Mouse (Mus musculus): ENCODE measurements around the gene Ern1. TPM values are rescaled to one million over a fixed set of nuclear protein-coding genes. Genes with fewer than 3 reads are reported as not detected.
A peak's percentile ranks its signal among the peaks of the same experiment; 100 is the strongest.
"Not testable (repeated sequence)": the region's sequence is repeated elsewhere in the genome, so short reads cannot be mapped to it uniquely, and the experiment has no call there.

Gene Ern1
- polyA plus RNA-seq, 1 experiment from 2014 or later, result 7.9 TPM

- WGBS, result 91% methylated on average over 3 of the region's 3 CpGs
- H3K27me3 ChIP-seq (ENCODE audit: control insufficient read depth, insufficient read depth, low read length), result no peaks in the 10 kb centered on the region
- no peak for ATAC-seq (replicated peaks; ENCODE audit: low FRiP score)
Measured at GRCm38 (mm10) chr11:106410507-106410906, 77.1 kb downstream of the Ern1 start.

DNA sequence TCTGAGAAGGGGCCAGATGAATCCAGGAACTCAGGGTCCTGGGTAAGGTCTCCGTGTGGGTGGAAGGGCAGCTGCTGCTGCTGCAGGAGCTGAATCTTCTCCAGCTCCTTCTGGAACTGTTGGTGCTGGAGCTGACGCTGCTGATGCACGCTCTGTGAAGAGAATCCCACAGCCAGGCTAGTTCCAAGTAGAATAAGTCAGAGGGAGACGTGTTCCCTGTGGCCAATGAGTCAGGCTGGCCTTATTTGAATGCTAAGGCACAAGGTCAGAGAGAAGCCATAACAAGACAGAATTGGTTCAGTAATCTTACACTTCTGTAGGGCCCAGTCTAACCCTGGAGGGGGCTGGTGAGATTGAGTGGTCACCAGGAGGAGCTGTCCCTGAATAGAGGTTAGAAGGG lies 77.6 kb downstream of the Ern1 start:
- ATAC-seq (replicated peaks; ENCODE audit: low FRiP score) (no peak), DNase-seq (ENCODE audit: low spot score) (no peak)
- Histone ChIP-seq H3K4me1 (replicated peaks; ENCODE audit: control insufficient read depth, insufficient read depth, low read length) (no peaks in the 10 kb centered on the region), H3K4me3 (ENCODE audit: low read depth, low read length) (no peak overlapping the region), H3K9me3 (ENCODE audit: control insufficient read depth, low read length) (no peaks in the 10 kb centered on the region), H3K27me3 (ENCODE audit: control insufficient read depth, insufficient read depth, low read length) (no peaks in the 10 kb centered on the region), H3K9ac (ENCODE audit: low read length) (no peak overlapping the region), H3K36me3 (ENCODE audit: control insufficient read depth, insufficient read depth, low read length) (no peaks in the 10 kb centered on the region; the same call in 1 of the 2 replicates), H3K27ac (ENCODE audit: low read depth, low read length) (no peak overlapping the region), H3K4me2 (ENCODE audit: low read depth, low read length, severe bottlenecking) (no peak overlapping the region)
- WGBS, result 81% methylated on average over 4 of the region's 4 CpGs

More at GRCm38 (mm10) chr11:106410507-106410906, 77.1 kb downstream of the Ern1 start:
- DNase-seq (ENCODE audit: low spot score), result no peak
- H3K9ac ChIP-seq (ENCODE audit: low read length), result no peak overlapping the region
- no peak overlapping the region for H3K27ac ChIP-seq (ENCODE audit: low read depth, low read length)
- no peaks in the 10 kb centered on the region; the same call in 1 of the 2 replicates for H3K36me3 ChIP-seq (ENCODE audit: control insufficient read depth, insufficient read depth, low read length)
- H3K9me3 ChIP-seq (ENCODE audit: control insufficient read depth, low read length), result no peaks in the 10 kb centered on the region
- no peaks in the 10 kb centered on the region for H3K4me1 ChIP-seq (replicated peaks; ENCODE audit: control insufficient read depth, insufficient read depth, low read length)
- H3K4me3 ChIP-seq (ENCODE audit: low read depth, low read length), result no peak overlapping the region
- no peak overlapping the region for H3K4me2 ChIP-seq (ENCODE audit: low read depth, low read length, severe bottlenecking)

DNA sequence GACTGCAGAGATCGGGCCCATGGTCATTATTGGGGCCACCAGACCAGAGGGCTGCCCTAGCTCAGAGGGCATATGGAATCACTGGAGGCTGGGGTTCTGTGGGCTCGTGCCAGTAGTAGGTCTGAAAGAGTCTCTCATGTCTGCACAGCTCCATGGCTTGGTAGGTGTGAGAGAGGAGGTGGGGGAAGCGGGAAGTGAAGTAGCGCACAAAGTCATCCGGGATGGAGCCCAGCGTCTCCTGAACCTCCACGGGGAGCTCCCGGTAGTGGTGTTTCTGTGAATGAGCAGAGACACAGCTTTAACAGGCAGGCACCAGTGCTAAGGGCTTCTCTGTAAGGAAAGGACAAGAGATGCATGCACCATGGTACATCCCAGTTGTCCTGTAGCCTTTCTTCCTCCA lies 89.2 kb downstream of the Ern1 start:
- Histone ChIP-seq H3K27me3 (ENCODE audit: control insufficient read depth, insufficient read depth, low read length) (no peaks in the 10 kb centered on the region), H3K36me3 (ENCODE audit: control insufficient read depth, insufficient read depth, low read length) (no peaks in the 10 kb centered on the region), H3K9me3 (ENCODE audit: control insufficient read depth, low read length) (no peaks in the 10 kb centered on the region), H3K9ac (ENCODE audit: low read length) (no peak overlapping the region), H3K27ac (ENCODE audit: low read depth, low read length) (no peak overlapping the region), H3K4me2 (ENCODE audit: low read depth, low read length, severe bottlenecking) (no peak overlapping the region), H3K4me1 (replicated peaks; ENCODE audit: control insufficient read depth, insufficient read depth, low read length) (no peaks in the 10 kb centered on the region), H3K4me3 (ENCODE audit: low read depth, low read length) (no peak overlapping the region)
- 91% methylated on average over 8 of the region's 8 CpGs for WGBS
- ATAC-seq (replicated peaks; ENCODE audit: low FRiP score) (no peak), DNase-seq (ENCODE audit: low spot score) (no peak)

DNA sequence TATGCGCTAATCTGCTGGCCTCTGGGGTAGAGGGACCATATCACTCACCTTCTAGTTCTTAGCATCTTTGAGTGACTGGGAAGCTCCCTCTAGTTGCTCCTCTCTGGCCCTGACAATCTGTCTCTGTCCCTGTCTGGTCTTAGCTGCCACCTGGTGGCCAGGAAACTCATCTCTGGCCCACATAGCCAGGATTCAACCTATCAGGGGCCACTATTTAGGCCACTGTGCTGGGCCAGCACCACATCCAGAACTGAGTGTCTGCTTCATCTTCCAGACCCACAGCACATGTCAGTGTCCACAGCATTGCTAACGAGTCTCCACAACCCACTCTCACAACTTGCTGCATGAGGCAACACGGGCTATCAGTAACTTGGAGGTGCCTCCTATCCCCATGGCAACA lies 90.0 kb downstream of the Ern1 start:
- DNase-seq (ENCODE audit: low spot score) (no peak), ATAC-seq (replicated peaks; ENCODE audit: low FRiP score) (no peak)
- H3K36me3 ChIP-seq (ENCODE audit: control insufficient read depth, insufficient read depth, low read length), result no peaks in the 10 kb centered on the region
- H3K27me3 ChIP-seq (ENCODE audit: control insufficient read depth, insufficient read depth, low read length), result no peaks in the 10 kb centered on the region
- H3K9ac ChIP-seq (ENCODE audit: low read length), result no peak overlapping the region
- no peaks in the 10 kb centered on the region for H3K4me1 ChIP-seq (replicated peaks; ENCODE audit: control insufficient read depth, insufficient read depth, low read length)
- H3K4me3 ChIP-seq (ENCODE audit: low read depth, low read length), result no peak overlapping the region
- H3K9me3 ChIP-seq (ENCODE audit: control insufficient read depth, low read length), result no peaks in the 10 kb centered on the region
- no peak overlapping the region for H3K27ac ChIP-seq (ENCODE audit: low read depth, low read length)
- WGBS, result 78% methylated on average over 3 of the region's 3 CpGs
- no peak overlapping the region for H3K4me2 ChIP-seq (ENCODE audit: low read depth, low read length, severe bottlenecking)

DNA sequence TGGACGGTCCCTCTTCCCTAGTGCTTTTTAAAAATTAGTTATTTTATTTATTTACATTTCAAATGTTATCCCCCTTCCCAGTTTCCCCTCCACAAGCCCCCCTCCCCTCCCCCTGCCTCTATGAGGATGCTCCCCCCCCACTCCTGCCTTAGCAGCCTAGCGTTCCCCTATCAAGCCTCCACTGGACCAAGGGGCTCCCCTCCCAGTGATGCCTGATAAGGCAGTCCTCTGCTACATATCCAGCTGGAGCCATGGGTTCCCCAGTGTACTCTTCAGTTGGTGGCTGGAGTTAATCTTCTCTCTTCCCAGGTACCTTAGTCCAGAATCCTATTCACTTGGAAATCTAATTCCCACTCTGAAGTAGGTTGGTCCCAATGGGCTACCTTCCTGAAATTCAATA lies 93.6 kb downstream of the Ern1 start:
- H3K27me3 ChIP-seq (ENCODE audit: control insufficient read depth, insufficient read depth, low read length); ATAC-seq (replicated peaks; ENCODE audit: low FRiP score); H3K4me1 ChIP-seq (replicated peaks; ENCODE audit: control insufficient read depth, insufficient read depth, low read length); H3K36me3 ChIP-seq (ENCODE audit: control insufficient read depth, insufficient read depth, low read length); H3K4me3 ChIP-seq (ENCODE audit: low read depth, low read length); H3K9ac ChIP-seq (ENCODE audit: low read length); DNase-seq (ENCODE audit: low spot score); H3K27ac ChIP-seq (ENCODE audit: low read depth, low read length); H3K4me2 ChIP-seq (ENCODE audit: low read depth, low read length, severe bottlenecking); H3K9me3 ChIP-seq (ENCODE audit: control insufficient read depth, low read length): not testable (repeated sequence)
- WGBS, result 97% methylated on average over 2 of the region's 2 CpGs

- H3K36me3 ChIP-seq (ENCODE audit: control insufficient read depth, insufficient read depth, low read length), result no peaks in the 10 kb centered on the region
- 72% methylated on average over 4 of the region's 4 CpGs for WGBS
- ATAC-seq (replicated peaks; ENCODE audit: low FRiP score), result no peak
- H3K9me3 ChIP-seq (ENCODE audit: control insufficient read depth, low read length), result no peaks in the 10 kb centered on the region
- no peak overlapping the region for H3K4me3 ChIP-seq (ENCODE audit: low read depth, low read length)
- no peak overlapping the region for H3K9ac ChIP-seq (ENCODE audit: low read length)
- no peaks in the 10 kb centered on the region for H3K27me3 ChIP-seq (ENCODE audit: control insufficient read depth, insufficient read depth, low read length)
- no peaks in the 10 kb centered on the region for H3K4me1 ChIP-seq (replicated peaks; ENCODE audit: control insufficient read depth, insufficient read depth, low read length)
- H3K4me2 ChIP-seq (ENCODE audit: low read depth, low read length, severe bottlenecking), result no peak overlapping the region
- H3K27ac ChIP-seq (ENCODE audit: low read depth, low read length), result no peak overlapping the region
- no peak for DNase-seq (ENCODE audit: low spot score)
Measured at GRCm38 (mm10) chr11:106393331-106393616, 94.4 kb downstream of the Ern1 start.

GRCm38 (mm10) chr11:106392597-106393330 lies 94.9 kb downstream of the Ern1 start:
- H3K36me3 ChIP-seq (ENCODE audit: control insufficient read depth, insufficient read depth, low read length), result no peaks in the 10 kb centered on the region

DNA sequence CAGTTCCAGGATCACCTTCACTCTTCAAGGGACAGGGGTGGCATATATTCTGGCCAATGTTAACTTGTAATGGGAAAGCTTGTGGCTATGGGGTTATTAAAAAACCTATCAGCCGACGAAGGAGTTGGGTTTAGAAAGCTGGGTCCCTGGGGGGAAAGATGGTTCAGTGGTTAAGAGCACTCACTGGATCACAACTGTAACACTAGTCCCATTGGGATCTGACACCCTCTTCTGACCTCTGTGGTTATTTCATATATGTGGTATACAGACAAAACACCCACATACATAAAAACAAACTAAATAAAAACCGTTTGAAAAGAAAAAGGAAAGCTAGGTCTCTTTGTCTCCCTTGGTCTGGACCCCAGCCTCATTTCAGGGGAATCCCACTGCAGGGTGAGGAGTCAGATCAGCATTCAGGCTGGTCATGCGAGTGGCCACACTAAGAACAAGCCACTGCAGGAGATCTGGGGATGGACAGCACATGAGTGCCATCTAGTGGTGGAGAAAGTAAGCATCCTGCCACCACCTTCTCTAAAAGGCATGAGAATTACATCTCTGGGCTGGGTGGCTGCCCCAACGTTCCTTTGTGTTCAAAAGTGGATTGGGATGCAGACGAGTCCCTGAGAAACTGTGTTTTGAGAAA lies 96.0 kb downstream of the Ern1 start:
- WGBS, result 32% methylated on average over 6 of the region's 6 CpGs
- no peak for ATAC-seq (replicated peaks; ENCODE audit: low FRiP score)
- Histone ChIP-seq H3K27ac (ENCODE audit: low read depth, low read length) (no peak overlapping the region), H3K9me3 (ENCODE audit: control insufficient read depth, low read length) (no peaks in the 10 kb centered on the region), H3K4me2 (ENCODE audit: low read depth, low read length, severe bottlenecking) (no peak overlapping the region), H3K9ac (ENCODE audit: low read length) (no peak overlapping the region), H3K4me1 (replicated peaks; ENCODE audit: control insufficient read depth, insufficient read depth, low read length) (no peaks in the 10 kb centered on the region), H3K4me3 (ENCODE audit: low read depth, low read length) (no peak overlapping the region), H3K27me3 (ENCODE audit: control insufficient read depth, insufficient read depth, low read length) (no peaks in the 10 kb centered on the region), H3K36me3 (ENCODE audit: control insufficient read depth, insufficient read depth, low read length) (no peaks in the 10 kb centered on the region)
- peak; percentile 81 for DNase-seq (ENCODE audit: low spot score)

More at GRCm38 (mm10) chr11:106392597-106393330, 94.9 kb downstream of the Ern1 start:
- Histone ChIP-seq H3K4me2 (ENCODE audit: low read depth, low read length, severe bottlenecking) (no peak overlapping the region), H3K9me3 (ENCODE audit: control insufficient read depth, low read length) (no peaks in the 10 kb centered on the region), H3K27ac (ENCODE audit: low read depth, low read length) (no peak overlapping the region), H3K9ac (ENCODE audit: low read length) (no peak overlapping the region), H3K4me1 (replicated peaks; ENCODE audit: control insufficient read depth, insufficient read depth, low read length) (no peaks in the 10 kb centered on the region), H3K4me3 (ENCODE audit: low read depth, low read length) (no peak overlapping the region), H3K27me3 (ENCODE audit: control insufficient read depth, insufficient read depth, low read length) (no peaks in the 10 kb centered on the region)
- no peak for ATAC-seq (replicated peaks; ENCODE audit: low FRiP score)
- 76% methylated on average over 7 of the region's 7 CpGs for WGBS
- DNase-seq (ENCODE audit: low spot score), result no peak

DNA sequence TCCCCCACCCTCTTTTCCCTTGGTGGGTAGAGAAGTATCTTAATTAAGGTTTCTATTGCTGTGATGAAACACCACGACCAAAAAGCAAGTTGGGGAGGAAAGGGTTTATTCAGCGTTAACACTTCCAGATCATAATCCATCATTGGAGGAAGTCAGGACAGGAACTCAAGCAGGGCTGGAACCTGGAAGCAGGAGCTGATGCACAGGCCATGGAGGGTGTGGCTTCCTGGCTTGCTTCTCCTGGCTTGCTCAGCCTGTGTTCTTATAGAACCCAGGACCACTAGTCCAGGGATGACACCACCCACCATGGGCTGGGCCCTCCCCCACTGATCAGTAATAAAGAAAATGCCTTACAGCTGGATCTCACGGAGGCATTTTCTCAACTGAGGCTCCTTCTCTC lies 96.9 kb downstream of the Ern1 start:
- ATAC-seq (replicated peaks; ENCODE audit: low FRiP score), result no peak

More for the DNA sequence above, 96.9 kb downstream of the Ern1 start:
- H3K27me3 ChIP-seq (ENCODE audit: control insufficient read depth, insufficient read depth, low read length), result no peaks in the 10 kb centered on the region
- H3K4me3 ChIP-seq (ENCODE audit: low read depth, low read length), result no peak overlapping the region
- no peak overlapping the region for H3K4me2 ChIP-seq (ENCODE audit: low read depth, low read length, severe bottlenecking)
- H3K9me3 ChIP-seq (ENCODE audit: control insufficient read depth, low read length), result no peaks in the 10 kb centered on the region
- no peak overlapping the region for H3K9ac ChIP-seq (ENCODE audit: low read length)
- no peaks in the 10 kb centered on the region for H3K4me1 ChIP-seq (replicated peaks; ENCODE audit: control insufficient read depth, insufficient read depth, low read length)
- no peak overlapping the region for H3K27ac ChIP-seq (ENCODE audit: low read depth, low read length)
- no peaks in the 10 kb centered on the region for H3K36me3 ChIP-seq (ENCODE audit: control insufficient read depth, insufficient read depth, low read length)
- WGBS, result 78% methylated on average over 3 of the region's 3 CpGs
- DNase-seq (ENCODE audit: low spot score), result no peak
